Mouse (Mus musculus) thymus, adult 2 months (tissue): ENCODE data around the gene 9230110F15Rik.

Experiments used
- CTCF ChIP-seq: fragments of 200-500 bp; IDR thresholded peaks from 2 replicates; pipeline ENCODE4 v1.5.1; 2012; ENCODE audit warnings: mild to moderate bottlenecking, control low read depth, low read length, moderate library complexity, borderline replicate concordance; ENCODE audit not compliant: control insufficient read depth, poor library complexity, insufficient read depth; ENCODE audit errors: extremely low read depth
- POLR2A ChIP-seq: fragments of 200-500 bp; IDR thresholded peaks from 2 replicates; pipeline ENCODE4 v1.6.1; 2012; ENCODE audit warnings: mild to moderate bottlenecking, low read length, control low read depth, moderate library complexity; ENCODE audit not compliant: control insufficient read depth, poor library complexity, insufficient read depth; ENCODE audit errors: extremely low read depth

GRCm38 (mm10) chr9:35844050-35844449, at the start of gene 9230110F15Rik:
- no peak for TF ChIP-seq CTCF
- TF ChIP-seq POLR2A: no peak
